Mouse (Mus musculus): Measurements from ENCODE around the gene Gtf2a2. TPM values are rescaled to one million over a fixed set of nuclear protein-coding genes. Genes with fewer than 3 reads are reported as not detected.
"Not testable (repeated sequence)": the region's sequence is repeated elsewhere in the genome, so short reads cannot be mapped to it uniquely, and the experiment has no call there.

Gene Gtf2a2
- total RNA-seq, 2 experiments from 2014 or later: 58.5 to 64.6 TPM

DNA sequence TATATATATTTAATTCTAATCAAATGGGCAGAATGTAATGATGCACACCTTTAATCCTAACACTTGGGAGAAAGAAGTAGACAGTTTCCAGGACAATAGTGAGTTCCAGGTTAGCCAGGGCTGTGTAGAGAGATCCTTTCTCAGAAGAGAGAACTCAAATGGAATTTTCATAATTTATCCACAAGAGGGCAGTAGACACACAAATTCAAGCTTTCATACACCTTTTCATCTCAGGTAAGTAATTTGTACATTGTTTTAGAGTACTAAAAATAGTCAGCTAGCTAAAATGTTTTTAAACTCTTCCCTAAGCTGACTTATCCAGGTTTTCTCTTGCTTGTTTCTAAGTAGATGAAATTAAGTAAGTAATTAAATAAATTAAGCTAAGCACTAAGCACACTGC is 6.5 kb downstream of the Gtf2a2 start:
- no peak for DNase-seq (ENCODE audit: low spot score)

DNA sequence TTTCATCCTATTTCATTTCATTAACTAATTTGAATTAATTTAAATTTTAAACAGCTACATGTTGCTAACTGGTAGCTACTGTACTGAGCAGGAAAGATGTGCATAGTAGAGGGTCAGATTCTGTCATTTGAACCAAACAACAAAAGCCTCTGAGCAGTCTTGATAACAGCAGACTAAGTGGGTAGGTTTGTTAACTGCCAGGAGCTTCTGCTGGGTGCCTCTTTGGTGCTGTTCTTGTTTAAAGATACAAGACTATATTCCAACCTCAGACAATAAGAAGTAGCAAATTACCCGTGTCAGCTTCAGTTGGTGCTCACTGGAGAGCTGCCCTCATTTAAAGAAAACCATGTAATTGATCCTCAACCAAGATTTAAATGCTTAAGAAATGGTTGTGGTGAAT is 9.3 kb downstream of the Gtf2a2 start:
- DNase-seq (ENCODE audit: low spot score): no peak

DNA sequence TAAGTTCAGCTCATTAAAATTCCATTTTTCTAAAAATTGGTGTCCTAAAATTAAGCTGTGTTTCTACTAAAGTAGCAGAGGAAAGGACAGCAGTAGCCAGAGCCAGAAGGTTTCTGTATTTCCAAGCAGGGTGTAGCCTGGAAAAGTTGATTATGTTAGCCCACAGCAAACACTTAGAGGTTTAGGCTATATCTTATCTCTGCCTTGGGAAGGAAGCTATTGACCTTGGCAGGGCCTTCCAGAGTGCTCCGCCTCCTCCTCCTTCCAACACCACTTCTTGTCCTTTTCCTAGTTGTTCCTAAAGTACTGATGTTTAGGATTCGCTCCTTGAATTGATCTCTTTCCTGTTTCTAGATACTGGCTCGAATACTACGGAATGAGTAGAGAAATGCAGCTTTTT is 9.7 kb downstream of the Gtf2a2 start:
- DNase-seq (ENCODE audit: low spot score): no peak

DNA sequence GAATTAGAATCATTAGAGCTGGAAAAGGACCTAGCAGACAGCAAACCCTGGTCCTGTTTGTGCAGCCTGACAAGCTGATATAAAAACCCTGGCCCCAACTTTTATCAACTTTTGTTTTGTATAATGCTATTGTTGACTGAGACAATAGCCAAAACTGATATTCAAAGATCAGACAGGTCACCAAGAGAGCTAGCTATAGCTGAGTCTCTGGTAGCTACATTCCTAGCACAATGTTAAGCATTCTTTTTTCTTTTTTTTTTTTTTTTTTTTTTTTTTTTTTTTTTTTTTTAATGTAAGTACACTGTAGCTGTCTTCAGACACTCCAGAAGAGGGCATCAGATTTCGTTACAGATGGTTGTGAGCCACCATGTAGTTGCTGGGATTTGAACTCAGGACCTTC is 11.3 kb downstream of the Gtf2a2 start:
- DNase-seq (ENCODE audit: low spot score): not testable (repeated sequence)

DNA sequence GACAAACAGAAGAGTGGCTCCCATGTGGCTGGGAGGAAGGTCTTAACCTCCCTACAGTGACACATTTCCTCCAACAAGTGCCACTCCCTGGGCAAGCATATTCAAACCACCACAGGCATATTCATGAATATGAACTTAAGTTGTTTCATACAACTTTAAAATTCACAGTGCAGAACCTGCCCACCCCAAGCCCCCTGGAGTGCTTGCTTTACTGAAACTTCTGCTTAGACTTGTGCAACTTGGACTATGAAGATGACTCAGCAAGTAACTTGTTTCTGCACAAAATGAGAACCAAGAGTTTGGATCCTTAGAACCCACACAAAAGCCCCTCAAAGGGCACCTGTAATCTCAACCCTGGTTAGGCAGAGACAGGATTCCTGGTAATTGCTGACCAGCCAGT is 12.3 kb downstream of the Gtf2a2 start:
- DNase-seq (ENCODE audit: low spot score): no peak

DNA sequence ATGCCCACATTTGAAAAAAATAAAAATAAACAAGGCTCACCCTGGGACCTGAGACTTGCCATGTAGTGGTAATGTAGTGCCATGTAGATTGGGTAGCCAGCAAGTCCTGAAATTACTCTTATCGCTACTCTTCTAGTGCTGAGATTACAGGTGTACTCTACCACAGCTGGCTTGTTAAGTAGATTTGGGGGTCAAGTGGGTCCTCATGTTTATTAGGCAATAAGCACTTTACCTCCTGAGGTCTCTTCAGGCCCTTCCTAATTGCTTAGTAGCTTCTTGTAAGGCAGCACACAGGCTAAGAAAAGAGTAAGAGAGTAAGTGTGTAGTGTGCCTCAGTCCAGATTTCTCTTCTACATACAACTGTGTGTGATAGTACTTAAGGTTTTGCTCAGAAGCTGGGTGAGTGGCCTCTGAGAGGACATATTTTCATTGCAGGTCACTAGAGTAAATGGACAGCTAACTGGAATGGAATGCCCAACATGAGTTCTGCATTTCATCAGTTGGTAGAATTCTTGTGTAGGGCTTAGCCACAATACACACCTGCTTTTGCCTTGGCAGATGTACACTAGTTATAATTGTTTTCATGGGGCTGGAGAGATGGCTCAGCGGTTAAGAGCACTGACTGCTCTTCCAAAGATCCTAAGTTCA is 13.1 kb downstream of the Gtf2a2 start:
- no peak for DNase-seq (ENCODE audit: low spot score)

DNA sequence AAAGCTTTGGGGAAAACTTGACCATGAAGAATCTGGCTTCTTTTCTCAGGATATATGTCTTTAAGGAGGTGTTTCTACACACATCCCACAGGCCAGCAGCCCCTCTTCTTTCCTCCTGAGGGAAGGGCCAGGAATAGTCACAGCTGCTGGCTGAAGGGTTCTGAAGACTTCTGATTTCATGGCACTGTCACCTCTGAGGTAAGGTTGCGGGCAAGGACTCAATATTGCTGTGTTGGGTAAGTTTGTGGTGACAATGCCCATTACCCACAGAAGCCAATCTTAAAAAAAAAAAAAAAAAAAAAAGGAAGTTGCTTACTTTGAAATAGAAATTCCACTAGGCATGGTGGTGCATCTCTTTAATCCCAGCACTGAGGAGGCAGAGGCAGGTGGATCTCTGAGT is 19.8 kb downstream of the Gtf2a2 start:
- no peak for DNase-seq (ENCODE audit: low spot score)

DNA sequence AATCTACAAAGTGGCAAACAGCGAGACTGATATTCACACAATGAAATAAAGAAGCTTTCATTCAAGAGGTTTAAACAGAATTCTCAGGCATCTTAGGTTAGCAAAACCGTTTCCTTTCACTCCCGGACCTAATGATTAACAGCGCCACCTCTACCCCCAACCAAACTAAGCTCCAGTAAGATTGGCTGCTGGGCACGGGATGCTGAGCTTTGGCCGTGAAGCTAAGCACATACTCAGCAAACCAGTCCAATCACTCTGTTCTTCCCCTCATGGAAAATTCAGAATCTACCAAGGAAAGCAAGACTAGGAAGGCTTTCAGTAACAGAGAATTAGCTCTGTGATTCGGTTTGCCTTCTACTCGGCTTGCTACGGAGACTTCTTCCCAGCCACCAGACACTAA is 20.7 kb downstream of the Gtf2a2 start:
- no peak for DNase-seq (ENCODE audit: low spot score)

DNA sequence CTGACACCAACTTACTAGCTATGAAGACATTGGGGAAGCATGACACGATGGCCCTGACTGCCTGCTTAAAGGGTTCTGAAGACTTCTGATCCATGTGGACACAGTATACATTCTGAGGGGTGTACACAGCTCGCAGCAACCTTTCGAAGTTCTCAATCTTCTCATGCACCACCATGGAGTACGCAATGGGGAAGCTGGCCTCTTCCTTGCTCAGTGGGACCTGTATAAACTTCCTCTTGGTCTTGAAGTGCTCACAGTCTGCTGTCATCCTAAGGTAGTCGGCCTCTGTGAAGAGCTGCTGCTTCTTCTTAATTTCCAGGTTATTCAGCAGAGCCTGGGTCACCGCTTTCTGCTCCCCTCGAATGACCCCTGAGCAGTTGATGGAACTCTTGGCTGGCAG is 22.4 kb downstream of the Gtf2a2 start:
- DNase-seq (ENCODE audit: low spot score): no peak

DNA sequence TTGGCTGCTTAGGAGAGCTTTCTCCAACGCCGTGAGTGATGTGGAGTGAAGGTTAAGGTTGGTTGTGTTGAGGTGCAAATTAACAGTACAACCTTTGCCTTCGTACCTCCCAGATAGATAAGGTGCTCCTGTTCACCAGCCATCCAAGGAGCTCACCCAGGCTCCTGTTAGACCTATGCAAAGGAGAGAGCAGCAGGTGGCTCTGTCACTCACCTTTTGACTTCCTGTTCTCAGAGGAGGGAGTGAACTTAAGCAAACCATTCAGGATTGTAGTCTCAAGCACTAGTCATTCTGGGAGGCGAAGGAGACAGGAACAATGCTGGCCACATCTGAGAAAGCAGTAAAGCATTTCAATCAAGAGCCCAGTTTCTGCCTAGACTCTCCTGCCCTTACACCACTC is 24.3 kb downstream of the Gtf2a2 start:
- DNase-seq (ENCODE audit: low spot score): no peak

DNA sequence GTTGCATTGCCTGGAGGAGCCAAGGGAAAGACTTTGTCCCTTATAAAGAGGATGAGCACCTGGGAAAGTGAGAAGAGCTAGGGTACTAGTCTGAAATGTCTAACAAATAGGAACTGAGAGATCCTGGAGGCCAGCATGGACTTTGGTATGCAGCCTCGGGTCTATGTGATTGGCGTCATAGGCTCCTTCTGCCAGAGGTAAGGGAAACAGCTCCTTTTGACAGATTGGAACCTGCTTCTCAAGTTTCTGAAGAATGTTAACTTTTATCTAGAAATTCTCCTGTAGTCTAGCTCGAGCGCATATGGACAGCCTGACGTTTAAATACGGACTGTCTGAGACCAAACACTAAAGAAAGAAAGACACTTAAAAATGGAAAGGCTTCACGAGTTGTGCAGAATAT is 25.6 kb downstream of the Gtf2a2 start, which contains the start of gene Gcnt3:
Gene Gcnt3, minus strand, starts transcription at position 101 of the 400 bp plus-strand sequence.
- no peak for DNase-seq (ENCODE audit: low spot score)

DNA sequence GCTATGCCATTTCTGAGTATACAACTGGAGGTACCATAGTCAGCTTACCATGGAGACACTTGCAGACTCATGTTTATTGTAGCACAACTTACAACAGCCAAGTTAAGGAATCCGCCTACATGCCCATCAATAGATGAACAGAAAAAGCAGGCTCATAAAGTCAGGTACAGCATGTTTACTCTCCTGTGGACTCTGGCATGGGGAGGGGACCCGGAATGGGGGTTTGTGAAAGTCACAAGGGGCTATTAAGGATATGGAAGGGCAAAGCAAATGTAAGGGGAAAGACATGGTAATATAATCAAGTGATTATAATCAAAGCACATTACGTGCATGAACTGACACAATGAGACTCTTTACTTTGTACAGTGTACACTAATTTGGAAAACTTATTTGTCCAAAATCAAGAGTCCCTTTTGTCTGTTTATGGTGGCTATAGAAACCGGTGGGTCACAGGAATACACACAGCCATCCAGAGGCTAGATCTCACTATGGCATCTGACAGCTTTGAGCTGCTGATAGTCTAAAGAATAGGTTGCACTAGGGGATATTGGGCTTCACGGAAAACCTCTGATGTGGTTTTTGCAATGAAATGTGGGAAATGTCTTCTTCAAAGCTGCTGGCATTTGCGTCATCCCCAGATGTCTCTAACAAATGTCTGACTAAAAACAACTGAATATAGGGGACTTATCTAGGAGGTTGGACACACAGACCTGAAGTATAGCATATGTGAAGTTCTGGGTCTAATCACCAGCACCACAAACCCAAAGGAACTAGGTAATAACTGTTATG is 27.4 kb downstream of the Gtf2a2 start:
- DNase-seq (ENCODE audit: low spot score): no peak

DNA sequence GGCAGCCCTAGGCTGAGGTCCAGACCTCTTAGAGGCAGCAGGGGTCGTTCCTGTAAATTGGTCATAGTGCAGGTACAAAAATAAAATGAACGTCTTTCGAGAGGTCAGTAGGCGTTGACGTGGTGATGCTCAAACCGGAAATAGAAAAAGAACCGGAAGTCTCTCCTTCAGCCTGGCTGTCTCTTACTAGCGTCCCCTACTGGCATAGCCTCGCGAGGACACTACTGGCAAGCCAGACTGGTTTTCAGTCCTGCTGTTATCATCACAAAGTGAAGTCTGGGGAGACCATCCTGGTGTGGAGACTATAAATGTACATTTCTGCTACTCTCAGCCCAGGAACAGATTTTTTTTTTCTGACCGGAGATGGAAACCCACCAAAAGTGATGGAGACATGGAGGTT is 28.2 kb downstream of the Gtf2a2 start:
- no peak for DNase-seq (ENCODE audit: low spot score)

DNA sequence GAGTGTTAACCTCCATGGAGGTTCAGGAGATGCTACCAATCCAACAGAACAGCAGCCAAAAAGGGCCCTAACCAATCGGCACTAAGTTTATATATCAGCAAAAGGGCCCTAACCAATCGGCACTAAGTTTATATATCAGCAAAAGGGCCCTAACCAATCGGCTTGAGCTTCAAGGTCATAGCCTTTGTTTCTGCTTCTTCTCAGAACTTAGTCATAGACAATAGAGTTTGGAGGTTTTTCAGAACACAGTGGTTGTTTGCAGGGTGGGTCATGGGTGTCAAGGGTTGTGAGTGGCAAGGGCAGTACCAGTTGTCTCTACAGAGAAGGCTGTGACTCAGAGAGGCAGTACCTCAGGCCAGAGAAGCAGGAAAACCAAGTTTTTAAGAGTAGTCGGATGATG is 29.8 kb downstream of the Gtf2a2 start:
- DNase-seq (ENCODE audit: low spot score): no peak

DNA sequence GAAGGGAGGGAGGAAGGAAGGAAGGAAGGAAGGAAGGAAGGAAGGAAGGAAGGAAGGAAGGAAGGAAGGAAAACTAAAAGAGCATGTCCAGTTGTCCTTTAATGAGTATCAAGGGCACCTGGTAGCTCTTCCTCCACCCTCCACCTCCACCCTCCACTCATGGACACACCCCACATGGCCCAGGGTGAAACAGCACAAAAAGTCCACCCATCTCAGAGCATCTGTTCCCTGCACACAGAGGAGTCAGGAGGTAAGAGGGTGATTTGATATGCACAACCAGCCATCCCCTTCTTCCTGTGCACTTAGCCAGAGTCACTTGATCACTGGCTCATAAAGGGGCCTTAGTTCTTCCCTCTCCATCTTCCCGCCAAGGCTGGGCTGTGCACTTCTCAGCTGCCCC is 30.6 kb downstream of the Gtf2a2 start:
- DNase-seq (ENCODE audit: low spot score): no peak

DNA sequence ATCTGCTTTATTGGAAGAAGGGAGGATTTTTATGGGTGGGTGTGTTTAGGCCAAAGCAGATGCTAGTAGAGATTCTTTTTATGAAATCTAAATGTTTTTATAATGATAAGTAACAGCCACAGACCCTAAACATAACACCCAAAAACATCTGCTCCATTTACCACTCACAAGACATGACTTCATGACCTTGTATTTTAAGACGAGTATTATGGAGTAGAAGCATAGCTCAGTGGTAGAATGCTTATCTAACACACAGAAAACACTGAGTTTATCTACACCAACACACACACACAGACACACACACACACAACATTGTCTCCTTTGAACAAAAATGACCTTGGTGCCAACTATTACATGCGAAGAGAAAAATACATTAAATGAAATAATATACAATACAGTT is 32.5 kb downstream of the Gtf2a2 start:
- no peak for DNase-seq (ENCODE audit: low spot score)

DNA sequence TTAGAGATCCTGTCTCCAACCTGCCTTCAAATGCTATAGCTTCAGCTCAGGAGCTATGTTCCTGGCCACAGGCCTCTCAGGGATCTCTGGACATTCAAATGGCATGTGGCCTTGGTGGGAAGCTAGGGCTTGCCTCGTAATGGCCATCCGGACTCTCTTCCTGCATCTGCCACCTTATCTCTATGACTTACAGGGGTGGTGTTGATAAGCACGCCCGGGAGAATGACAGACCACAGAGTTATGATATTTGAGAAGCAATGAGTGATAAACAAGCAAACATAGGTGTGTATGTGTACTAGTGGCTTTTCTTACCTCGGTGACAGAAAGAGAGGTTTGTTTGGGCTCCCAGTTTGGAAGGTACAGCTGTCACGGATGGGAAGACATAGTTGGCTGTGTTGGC is 33.9 kb downstream of the Gtf2a2 start:
- DNase-seq (ENCODE audit: low spot score): no peak

DNA sequence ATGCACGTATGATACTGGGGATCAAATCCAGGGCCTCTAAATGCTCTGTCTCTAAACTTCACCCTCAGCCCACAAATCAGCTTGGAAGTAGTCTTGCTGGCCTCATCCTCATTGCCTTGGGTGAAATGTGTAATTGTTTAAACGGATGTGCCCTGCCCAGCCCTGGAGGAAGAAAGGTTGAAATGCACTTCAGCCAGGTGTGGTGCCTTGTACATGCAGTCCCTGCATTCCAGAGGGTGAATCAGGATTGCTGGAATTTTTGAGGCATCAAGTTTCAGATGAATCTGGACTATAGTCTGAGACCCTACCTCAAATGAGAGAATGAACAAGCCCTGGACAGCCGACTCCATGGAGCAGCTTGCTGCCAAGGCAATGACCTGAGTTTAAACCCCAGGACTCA is 35.5 kb downstream of the Gtf2a2 start:
- no peak for DNase-seq (ENCODE audit: low spot score)

DNA sequence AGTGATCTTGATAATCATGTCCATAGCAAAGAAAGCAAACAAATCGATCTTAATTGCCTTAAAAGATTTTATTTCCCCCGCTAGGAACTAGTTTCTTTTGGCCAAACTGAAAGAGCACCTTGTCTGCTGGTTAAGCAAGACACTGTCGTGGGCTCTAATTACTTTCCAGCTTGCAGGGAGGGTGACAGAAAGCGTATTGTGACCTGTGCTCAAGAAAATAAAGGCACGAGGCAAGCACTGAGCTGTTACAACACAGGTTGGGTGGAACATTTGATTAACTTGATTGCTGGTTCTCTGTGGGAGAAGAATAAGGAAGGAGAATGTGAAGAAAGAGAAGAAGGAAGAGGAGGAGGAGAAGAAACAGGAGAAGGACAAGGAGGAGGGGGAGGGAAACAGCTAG is 35.9 kb downstream of the Gtf2a2 start:
- no peak for DNase-seq (ENCODE audit: low spot score)

DNA sequence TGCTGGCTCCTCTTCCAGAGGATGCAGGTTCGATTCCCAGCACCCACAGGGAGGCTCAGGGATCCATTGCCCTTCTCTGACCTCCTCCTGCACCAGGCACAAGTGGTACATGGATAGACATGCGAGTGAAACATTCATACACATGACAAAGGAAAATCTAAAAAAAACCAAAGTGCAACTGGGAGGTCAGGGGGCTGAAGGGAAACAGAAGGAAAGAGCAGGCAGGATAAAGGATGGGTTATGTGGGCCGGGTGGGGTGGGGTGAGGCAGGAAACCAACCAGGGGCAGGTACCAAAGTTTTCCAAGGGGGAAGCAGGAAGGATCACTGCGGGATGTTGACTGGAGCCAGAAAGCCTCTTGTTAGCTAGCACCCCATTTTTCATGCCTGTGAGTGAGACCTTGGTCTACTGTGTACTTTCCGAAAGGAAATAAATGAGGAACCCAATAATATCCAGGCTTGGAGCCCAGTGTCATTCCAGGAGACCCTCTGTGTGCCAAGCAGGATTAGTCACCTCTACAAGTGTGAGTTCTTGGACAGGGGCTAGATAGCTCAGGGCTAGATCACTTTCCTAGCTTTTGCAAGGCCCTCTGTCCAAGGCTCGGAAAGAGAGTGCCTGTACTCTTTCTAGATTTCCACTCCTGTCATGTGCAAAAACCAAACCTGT is 36.5 kb downstream of the Gtf2a2 start:
- DNase-seq (ENCODE audit: low spot score): peak; percentile 76

DNA sequence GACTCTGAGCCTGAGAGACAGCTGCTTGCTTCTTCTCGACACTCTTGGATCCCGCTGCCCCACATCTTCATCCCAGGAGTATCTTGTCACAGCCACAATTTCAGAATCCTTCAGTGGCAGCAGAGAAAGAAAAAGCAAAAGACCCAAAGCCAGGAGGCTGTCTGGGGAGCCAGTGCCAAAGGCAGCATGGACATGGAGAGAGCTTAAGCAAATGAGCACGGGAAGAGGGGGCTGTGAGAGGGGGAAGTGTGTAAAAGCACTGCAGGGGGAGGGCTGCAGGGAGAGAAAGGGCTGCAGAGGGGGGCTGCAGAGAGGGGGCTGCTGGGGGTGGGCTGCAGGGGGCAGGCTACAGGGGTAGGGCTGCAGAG is 37.0 kb downstream of the Gtf2a2 start:
- DNase-seq (ENCODE audit: low spot score): no peak

DNA sequence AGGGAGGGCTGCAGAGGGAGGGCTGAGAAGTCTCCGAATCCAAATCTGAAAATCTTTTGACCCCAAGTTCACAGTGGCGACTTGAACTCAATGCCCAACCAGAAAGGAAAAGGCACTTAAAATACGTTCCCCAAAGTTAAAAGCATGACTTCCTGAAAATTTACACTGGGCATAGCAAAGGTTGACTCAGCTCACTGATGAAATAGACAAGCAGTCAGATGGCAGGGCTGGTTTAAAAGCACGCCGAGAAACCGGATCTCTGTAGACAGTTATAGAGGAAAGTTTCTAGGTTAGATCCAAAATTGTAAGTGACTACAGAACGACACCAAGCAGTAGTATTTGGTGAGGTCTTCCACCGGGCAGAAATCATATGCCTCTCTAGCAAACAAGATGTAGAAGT is 37.5 kb downstream of the Gtf2a2 start:
- no peak for DNase-seq (ENCODE audit: low spot score)

DNA sequence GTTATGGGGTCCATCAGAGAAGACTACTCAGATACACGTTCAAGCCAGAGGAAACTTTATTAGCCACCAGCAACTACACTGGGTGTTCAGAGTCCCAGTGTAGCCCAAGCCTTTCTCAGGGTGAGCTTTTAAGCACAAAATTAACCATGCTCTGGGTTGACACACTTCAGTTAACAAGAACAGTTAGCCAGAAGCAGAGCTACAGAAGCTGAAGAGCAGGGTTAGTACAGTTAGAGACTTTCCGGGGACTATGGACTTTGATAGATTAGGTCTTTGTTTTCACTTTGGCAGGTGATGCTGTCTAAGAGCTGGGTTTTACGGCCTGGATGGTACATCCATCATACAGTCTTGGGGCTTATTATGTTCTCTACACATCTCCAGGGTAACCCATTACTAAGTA is 40.4 kb downstream of the Gtf2a2 start:
- DNase-seq (ENCODE audit: low spot score): no peak
